Mouse (Mus musculus) liver, embryonic 11.5 days (tissue): ENCODE results near the gene Lrit2. TPM values are rescaled to one million over a fixed set of nuclear protein-coding genes. Genes with fewer than 3 reads are reported as not detected.

Experiments used
- ATAC-seq: fragments of 200-750 bp; cut with Nextera tagmentation; replicated peaks from 2 replicates; pipeline ENCODE4 v1.8.0; 2017; ENCODE audit warnings: moderate number of reproducible peaks, mild to moderate bottlenecking, moderate TSS enrichment, moderate library complexity; ENCODE audit not compliant: low FRiP score
- DNase-seq: peaks from one replicate; pipeline ENCODE4 v3.0.0-alpha.2; 2017; ENCODE audit warnings: low spot score
- H3K27ac ChIP-seq: fragments of 300-500 bp; sonication (generic); 2 replicates; pipeline ENCODE4 v1.5.1; 2014; ENCODE audit warnings: mild to moderate bottlenecking, low read depth, low read length, control low read depth
- H3K27me3 ChIP-seq: fragments of 300-500 bp; sonication (generic); replicated peaks from 2 replicates; pipeline ENCODE4 v1.6.1; 2014; ENCODE audit warnings: low read length, mixed read lengths; ENCODE audit not compliant: control insufficient read depth, insufficient read depth
- H3K36me3 ChIP-seq: fragments of 300-500 bp; sonication (generic); 2 replicates; pipeline ENCODE4 v1.6.1; 2014; ENCODE audit warnings: mild to moderate bottlenecking, low read length, moderate library complexity, mixed read lengths; ENCODE audit not compliant: control insufficient read depth, insufficient read depth
- H3K4me1 ChIP-seq: fragments of 300-500 bp; sonication (generic); replicated peaks from 2 replicates; pipeline ENCODE4 v1.6.1; 2014; ENCODE audit warnings: low read length, mixed read lengths; ENCODE audit not compliant: control insufficient read depth, insufficient read depth
- H3K4me2 ChIP-seq: fragments of 300-500 bp; sonication (generic); 2 replicates; pipeline ENCODE4 v1.6.1; 2014; ENCODE audit warnings: mild to moderate bottlenecking, control low read depth, moderate library complexity
- H3K4me3 ChIP-seq: fragments of 300-500 bp; sonication (generic); 2 replicates; pipeline ENCODE4 v1.5.1; 2014; ENCODE audit warnings: low read depth, low read length, control low read depth
- H3K9ac ChIP-seq: fragments of 300-500 bp; sonication (generic); 2 replicates; pipeline ENCODE4 v1.6.1; 2014; ENCODE audit warnings: low read depth, low read length, control low read depth
- H3K9me3 ChIP-seq: fragments of 300-500 bp; sonication (generic); 2 replicates; pipeline ENCODE4 v1.6.1; 2016; ENCODE audit warnings: low read length, inconsistent platforms, mixed read lengths; ENCODE audit not compliant: control insufficient read depth
- WGBS: fragments of 180-500 bp; shearing (Covaris S2); extraction: QIAGEN DNeasy Blood & Tissue Kit; methylation state at CpG from one replicate; pipeline ENCODE4 v1.1.7; 2014; 5-methylcytosine and 5-hydroxymethylcytosine counted together
- polyA plus RNA-seq: library from polyadenylated mRNA; unstranded; fragments of >200 nt; fragmentation: Nextera tagmentation; extraction: Ambion mirVana; gene quantifications from 2 replicates; pipeline ENCODE4 v1.2.1, GENCODE M21; 2014

Gene Lrit2
- polyA plus RNA-seq, 1 experiment from 2014 or later, result not detected

DNA sequence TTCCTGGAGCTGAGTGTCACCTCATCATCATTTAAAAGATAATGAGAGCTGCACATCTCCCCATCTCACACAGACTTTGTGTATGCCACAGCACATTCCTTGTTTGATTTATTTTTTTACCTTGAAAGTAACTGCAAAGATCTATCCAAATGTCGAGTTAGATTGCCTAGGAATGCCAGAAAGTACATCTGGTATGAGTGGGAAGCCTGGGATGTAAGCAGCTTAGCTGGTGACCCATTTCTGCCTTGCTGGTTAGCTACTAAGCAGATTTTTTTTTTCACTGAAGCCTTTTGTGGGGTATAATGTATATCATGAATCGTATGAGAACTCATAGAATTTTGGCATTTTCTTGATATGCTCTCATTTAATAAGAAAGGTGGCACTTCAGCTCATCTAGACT, 1.1 kb upstream of the Lrit2 start:
- WGBS, result 56% methylated on average over 2 of the region's 2 CpGs
- Histone ChIP-seq H3K9me3 (no peaks in the 10 kb centered on the region), H3K4me1 (no peaks in the 10 kb centered on the region), H3K4me2 (no peak overlapping the region), H3K36me3 (no peaks in the 10 kb centered on the region), H3K4me3 (no peak overlapping the region), H3K9ac (no peak overlapping the region), H3K27ac (no peak overlapping the region), H3K27me3 (no peaks in the 10 kb centered on the region)
- DNase-seq, result no peak
- no peak for ATAC-seq

DNA sequence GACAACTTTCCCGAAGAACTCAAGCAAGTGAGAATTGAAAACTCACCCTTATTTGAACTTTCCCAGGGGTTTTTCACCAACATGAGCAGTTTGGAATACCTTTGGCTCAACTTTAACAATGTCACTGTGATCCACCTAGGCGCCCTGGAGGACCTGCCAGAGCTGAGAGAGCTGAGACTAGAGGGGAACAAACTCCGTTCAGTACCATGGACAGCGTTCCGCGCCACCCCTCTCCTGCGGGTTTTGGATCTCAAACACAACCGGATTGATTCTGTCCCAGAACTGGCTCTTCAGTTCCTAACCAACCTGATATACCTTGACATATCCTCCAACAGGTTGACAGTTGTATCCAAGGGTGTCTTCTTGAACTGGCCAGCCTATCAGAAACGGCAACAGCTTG, 787 bp downstream of the Lrit2 start:
- no peaks in the 10 kb centered on the region for H3K9me3 ChIP-seq
- H3K27ac ChIP-seq, result no peak overlapping the region
- H3K4me1 ChIP-seq, result no peaks in the 10 kb centered on the region
- 20% methylated on average over 9 of the region's 9 CpGs for WGBS
- ATAC-seq (no peak), DNase-seq (peak; percentile 53)
- no peaks in the 10 kb centered on the region for H3K36me3 ChIP-seq
- H3K4me2 ChIP-seq, result no peak overlapping the region
- H3K4me3 ChIP-seq, result no peak overlapping the region
- no peaks in the 10 kb centered on the region for H3K27me3 ChIP-seq
- no peak overlapping the region for H3K9ac ChIP-seq

DNA sequence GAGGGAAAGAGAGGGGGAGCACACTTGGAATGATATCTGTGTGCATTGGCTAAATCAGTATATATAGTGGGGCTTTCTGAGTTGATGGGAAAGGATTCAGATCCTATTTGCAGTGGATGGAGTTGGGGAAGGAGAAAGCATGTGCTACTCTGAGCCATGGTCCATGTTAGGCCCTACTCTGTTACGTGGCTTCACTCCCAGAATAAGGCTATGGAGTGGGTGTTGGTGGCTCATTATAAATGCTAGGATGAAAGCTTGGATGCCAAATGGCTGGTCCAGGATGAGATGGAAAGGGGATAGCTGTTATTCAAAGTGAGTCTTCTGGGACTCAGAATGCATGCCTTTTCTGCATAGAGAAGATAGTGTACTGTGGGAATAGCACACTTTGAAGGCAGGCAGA, 13.0 kb downstream of the Lrit2 start:
- DNase-seq (no peak), ATAC-seq (no peak)
- Histone ChIP-seq H3K27me3 (no peaks in the 10 kb centered on the region), H3K27ac (no peak overlapping the region), H3K9me3 (no peaks in the 10 kb centered on the region), H3K4me3 (no peak overlapping the region), H3K4me2 (no peak overlapping the region), H3K36me3 (no peaks in the 10 kb centered on the region), H3K9ac (no peak overlapping the region), H3K4me1 (no peaks in the 10 kb centered on the region)
- WGBS, result 71% methylated on average over 1 of the region's 1 CpGs

DNA sequence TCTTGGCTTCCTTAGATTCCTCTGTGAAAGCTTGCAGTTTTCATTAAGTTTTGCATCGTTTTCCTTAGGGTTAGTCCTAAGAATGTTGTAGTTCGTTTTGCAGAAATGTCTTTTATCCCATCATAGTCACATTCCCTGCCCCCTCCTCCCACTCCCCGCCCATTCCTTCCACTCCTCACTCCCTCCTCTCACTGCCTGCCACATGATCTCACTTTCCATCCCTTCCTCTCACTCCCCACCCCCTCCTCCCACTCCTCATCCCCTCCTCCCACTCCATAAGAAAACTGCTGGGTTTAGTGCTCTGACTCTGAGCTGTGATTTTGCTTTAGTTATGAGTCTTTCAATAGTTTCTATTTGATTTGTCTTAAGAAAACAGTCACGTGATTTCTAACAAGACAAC, 16.0 kb downstream of the Lrit2 start:
- DNase-seq, result no peak
- no peak overlapping the region for H3K4me3 ChIP-seq
- no peak for ATAC-seq
- no peak overlapping the region for H3K9ac ChIP-seq
- 37% methylated on average over 4 of the region's 4 CpGs for WGBS
- no peak overlapping the region for H3K27ac ChIP-seq
- no peaks in the 10 kb centered on the region for H3K4me1 ChIP-seq
- H3K9me3 ChIP-seq, result no peaks in the 10 kb centered on the region
- H3K4me2 ChIP-seq, result no peak overlapping the region
- H3K36me3 ChIP-seq, result no peaks in the 10 kb centered on the region
- no peaks in the 10 kb centered on the region for H3K27me3 ChIP-seq

DNA sequence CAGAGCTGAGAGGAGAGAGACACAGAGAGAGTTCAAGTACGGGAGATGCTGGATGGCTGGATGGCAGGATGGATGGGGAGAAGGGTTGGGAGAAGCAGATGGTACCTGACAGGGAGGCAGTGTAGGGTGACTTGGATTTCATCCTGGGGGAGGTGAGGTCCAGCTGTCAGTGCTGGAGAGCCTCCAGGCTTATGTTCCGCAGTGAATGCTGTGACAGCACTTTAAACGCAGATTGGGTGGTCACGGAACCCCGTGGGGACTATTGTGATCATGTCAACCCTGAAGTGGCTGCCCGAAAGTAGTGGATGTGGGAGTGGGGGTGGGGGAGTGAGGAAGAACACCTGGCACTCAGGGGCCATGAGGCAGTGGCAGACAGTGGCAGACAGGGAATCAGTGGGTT, 26.7 kb downstream of the Lrit2 start:
- ATAC-seq (no peak), DNase-seq (no peak)
- 78% methylated on average over 6 of the region's 6 CpGs for WGBS
- no peak overlapping the region for H3K4me2 ChIP-seq
- no peak overlapping the region for H3K9ac ChIP-seq
- H3K9me3 ChIP-seq, result no peaks in the 10 kb centered on the region
- peaks cover 26% of the 10 kb centered on the region for H3K27me3 ChIP-seq
- no peak overlapping the region for H3K4me3 ChIP-seq
- H3K4me1 ChIP-seq, result no peaks in the 10 kb centered on the region
- H3K27ac ChIP-seq, result no peak overlapping the region
- no peaks in the 10 kb centered on the region for H3K36me3 ChIP-seq

DNA sequence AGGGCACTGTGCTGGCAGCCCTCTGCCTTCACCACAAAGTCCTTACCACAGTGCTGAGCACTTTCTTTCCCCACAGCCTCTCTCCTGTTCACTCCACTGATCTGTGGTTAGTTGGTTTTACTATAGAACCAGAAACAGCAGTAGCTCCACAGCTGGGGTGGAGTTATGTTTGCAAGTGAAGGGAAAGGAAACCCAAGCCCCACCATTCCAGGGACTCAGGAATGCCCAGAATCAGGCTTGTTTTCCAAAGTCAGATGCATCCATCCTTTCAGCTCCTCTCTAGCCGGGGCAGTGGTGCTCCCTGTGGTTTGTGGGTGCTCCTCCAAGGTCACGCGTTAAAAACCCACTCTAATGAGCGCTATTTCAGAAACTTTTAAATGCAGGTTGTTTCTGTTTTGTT, 27.8 kb downstream of the Lrit2 start:
- WGBS, result 68% methylated on average over 4 of the region's 4 CpGs
- ATAC-seq, result no peak

DNA sequence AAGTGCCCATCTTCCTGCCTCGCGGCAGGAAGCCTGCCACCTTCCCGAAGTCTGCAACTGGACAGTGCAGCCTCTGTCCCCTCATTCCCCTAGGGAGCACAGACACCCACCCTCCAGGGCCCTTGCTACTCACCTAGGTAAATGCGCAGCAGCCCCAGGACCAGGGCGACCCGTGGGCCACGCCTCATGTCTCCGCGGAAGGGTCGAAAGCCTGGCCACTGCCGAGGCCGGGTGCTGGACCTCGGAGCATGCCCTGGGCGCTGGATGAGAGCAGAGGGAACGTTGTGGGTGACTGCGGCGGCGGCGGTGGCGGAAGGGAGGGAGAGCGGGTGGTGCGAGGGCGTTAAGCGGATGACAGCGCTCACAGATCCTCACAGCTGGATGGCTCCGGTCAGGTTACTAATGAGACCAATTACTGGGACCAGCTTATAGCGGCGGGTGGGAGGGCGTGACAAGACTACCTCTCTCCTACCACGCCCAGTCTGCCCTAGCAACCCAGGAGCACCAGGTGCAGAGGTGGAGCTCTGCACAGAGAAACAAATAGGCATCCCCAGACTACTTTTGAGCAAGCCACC, 30.3 kb downstream of the Lrit2 start, which contains the start of gene Cdhr1:
TSS of gene Cdhr1 (minus strand) at position 392 of the 575 bp plus-strand sequence.
- Histone ChIP-seq H3K9ac (no peak within 1 kb of the TSS), H3K4me3 (peak within 1 kb of the TSS; percentile 21; the same call in 1 of the 2 replicates), H3K4me1 (no peaks in the 10 kb centered on the region), H3K27ac (no peak within 1 kb of the TSS), H3K9me3 (no peaks in the 10 kb centered on the region), H3K36me3 (no peaks in the 10 kb centered on the region), H3K27me3 (peaks cover 29% of the 10 kb centered on the region), H3K4me2 (peak within 1 kb of the TSS; percentile 40)
- peak; percentile 34 for DNase-seq
- 2% methylated on average over 30 of the region's 30 CpGs for WGBS
- peak; percentile 23; the same call in 1 of the 2 replicates for ATAC-seq

More for the DNA sequence above, 27.8 kb downstream of the Lrit2 start:
- no peak overlapping the region for H3K4me2 ChIP-seq
- H3K4me1 ChIP-seq, result no peaks in the 10 kb centered on the region
- no peaks in the 10 kb centered on the region for H3K9me3 ChIP-seq
- no peak overlapping the region for H3K4me3 ChIP-seq
- H3K36me3 ChIP-seq, result no peaks in the 10 kb centered on the region
- no peak overlapping the region for H3K9ac ChIP-seq
- peaks cover 29% of the 10 kb centered on the region for H3K27me3 ChIP-seq
- H3K27ac ChIP-seq, result no peak overlapping the region
- no peak for DNase-seq

DNA sequence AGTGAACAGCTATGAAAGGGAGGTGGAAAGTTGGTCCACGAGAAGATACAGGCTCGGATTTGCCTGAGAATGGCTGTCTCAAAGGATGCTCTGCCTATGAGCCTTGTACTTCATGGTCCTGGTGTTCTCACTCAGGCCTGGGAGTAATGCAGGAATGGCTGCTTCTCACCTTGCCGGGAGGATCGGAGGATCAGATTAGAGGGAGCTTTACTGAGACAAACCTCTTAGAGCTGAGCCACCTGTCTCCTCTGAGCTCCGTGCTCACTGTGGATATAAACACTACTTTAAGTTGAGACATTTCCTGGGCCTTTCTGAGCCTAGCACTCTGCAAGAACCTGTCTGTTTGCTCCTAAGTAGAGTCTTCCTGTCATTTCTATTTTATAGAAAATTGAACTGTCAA, 33.8 kb downstream of the Lrit2 start:
- H3K9ac ChIP-seq, result no peak overlapping the region
- H3K4me2 ChIP-seq, result no peak overlapping the region
- H3K9me3 ChIP-seq, result no peaks in the 10 kb centered on the region
- 49% methylated on average over 5 of the region's 5 CpGs for WGBS
- no peaks in the 10 kb centered on the region for H3K4me1 ChIP-seq
- ATAC-seq (no peak), DNase-seq (no peak)
- peaks cover 29% of the 10 kb centered on the region for H3K27me3 ChIP-seq
- no peak overlapping the region for H3K27ac ChIP-seq
- H3K4me3 ChIP-seq, result no peak overlapping the region
- H3K36me3 ChIP-seq, result no peaks in the 10 kb centered on the region

DNA sequence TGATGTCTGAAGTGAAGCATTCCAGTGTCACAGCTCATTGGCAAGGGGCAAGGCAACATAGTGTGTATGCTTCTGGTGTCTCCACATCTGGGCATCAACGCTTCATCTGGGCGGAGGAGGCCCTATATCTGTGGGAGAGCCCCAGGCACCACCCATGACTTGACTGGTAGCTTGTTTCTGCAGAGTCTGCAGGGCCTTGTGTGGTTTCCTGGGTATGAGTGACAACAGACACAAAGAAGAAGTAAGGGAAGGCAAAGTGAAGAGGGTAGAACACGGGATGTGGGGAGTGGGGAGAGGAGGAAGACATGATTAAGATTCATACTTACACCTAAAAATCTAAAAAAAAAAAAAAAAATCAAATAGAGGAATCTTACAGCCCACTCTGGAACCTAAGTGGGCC, 34.8 kb downstream of the Lrit2 start:
- H3K27ac ChIP-seq, result no peak overlapping the region
- peaks cover 23% of the 10 kb centered on the region for H3K27me3 ChIP-seq
- no peaks in the 10 kb centered on the region for H3K36me3 ChIP-seq
- no peak overlapping the region for H3K9ac ChIP-seq
- WGBS, result 49% methylated on average over 3 of the region's 3 CpGs
- H3K4me2 ChIP-seq, result no peak overlapping the region
- ATAC-seq (no peak), DNase-seq (no peak)
- H3K4me1 ChIP-seq, result no peaks in the 10 kb centered on the region
- no peaks in the 10 kb centered on the region for H3K9me3 ChIP-seq
- no peak overlapping the region for H3K4me3 ChIP-seq
